In the genomic region with DNA sequence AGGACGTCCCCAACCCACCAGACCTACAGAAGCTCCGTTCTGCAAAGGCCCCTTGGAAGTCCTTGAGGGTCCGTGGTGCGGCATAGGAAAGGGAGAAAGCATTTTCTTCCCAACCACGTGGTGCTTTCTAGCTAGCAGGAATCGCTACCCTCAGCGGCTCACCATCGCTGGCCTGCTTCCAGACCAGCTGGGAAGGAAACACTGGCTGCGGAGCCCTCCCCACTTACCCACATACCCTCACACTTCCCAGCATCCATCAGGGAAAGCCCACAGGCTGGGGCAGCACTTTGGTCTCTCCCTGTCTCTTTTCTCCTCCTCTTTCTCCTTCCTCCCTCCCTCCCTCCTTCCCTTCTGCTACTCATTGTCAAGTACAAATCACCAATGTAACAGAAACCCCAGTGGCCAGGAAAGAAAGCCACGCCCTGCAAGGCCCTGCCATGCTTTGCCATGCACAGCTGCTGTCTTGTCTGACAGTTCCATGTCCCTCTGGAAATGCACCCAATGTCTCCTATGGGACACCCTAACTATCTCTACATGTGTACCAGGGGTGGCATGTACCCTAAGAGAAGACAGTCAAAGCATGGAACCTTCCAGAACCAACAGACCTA, we compare ENCODE assay signal across 10 mouse cellular contexts. TPM values are rescaled to one million over a fixed set of nuclear protein-coding genes. Genes with fewer than 3 reads are reported as not detected.
DNase-seq lines count a peak whose midpoint lies in the region; ATAC-seq lines count a peak whose summit lies in the region.
"Had no signal": no experiment of that assay in that cellular context is flagged by ENCODE, and none has a peak within 500 bp of the region (broad histone marks: within the 10 kb centered on the region; RNA-seq: fewer than 3 reads in every experiment).

No protein-coding gene starts in this region.

- no peaks in the 10 kb centered on the region for H3K27me3 ChIP-seq in neural tube, embryonic 14.5 days (ENCODE audit: control insufficient read depth, insufficient read depth, low read length)
- H3K27me3 ChIP-seq: limb, embryonic 15.5 days had no signal

- no peaks in the 10 kb centered on the region for H3K36me3 ChIP-seq in neural tube, embryonic 14.5 days (ENCODE audit: control insufficient read depth, insufficient read depth, low read length)
- H3K36me3 ChIP-seq: limb, embryonic 15.5 days had no signal

- H3K4me2 ChIP-seq in neural tube, embryonic 14.5 days (ENCODE audit: low read depth, low read length): no peak overlapping the region
- H3K4me2 ChIP-seq: limb, embryonic 15.5 days had no signal

- no peak overlapping the region for H3K27ac ChIP-seq in neural tube, embryonic 14.5 days (ENCODE audit: low read depth, low read length)
- H3K27ac ChIP-seq: limb, embryonic 15.5 days had no signal

- DNase-seq in cerebellum, postnatal 10 days: peak; percentile 44 to 56
- no peak for DNase-seq in cerebellum, postnatal 36 days
- peak; percentile 48 to 74 for DNase-seq in left cerebral cortex, postnatal 10 days (ENCODE audit: extremely low spot score in 1 of 2, low spot score in 2 of 2)
- no peak for DNase-seq in left cerebral cortex, adult 18-20 months (ENCODE audit: low spot score in 2 of 2)
- DNase-seq in heart, postnatal 4 days: peak; percentile 50
- no peak for DNase-seq in testis, postnatal 10 days (ENCODE audit: low spot score)
- no peak for DNase-seq in yolk sac, embryonic 10.5 days (ENCODE audit: low spot score)
- DNase-seq: B cell, adult 2 months had no signal

- H3K4me3 ChIP-seq in neural tube, embryonic 14.5 days (ENCODE audit: low read depth, low read length): no peak overlapping the region
- H3K4me3 ChIP-seq: limb, embryonic 15.5 days had no signal

- H3K9ac ChIP-seq in neural tube, embryonic 14.5 days (replicated peaks; ENCODE audit: low read depth, low read length): no peak overlapping the region
- H3K9ac ChIP-seq: limb, embryonic 15.5 days had no signal

- WGBS in neural tube, embryonic 14.5 days: 61% methylated on average over 10 of the region's 10 CpGs

- peak; percentile 50; the same call in 1 of the 2 replicates for ATAC-seq in neural tube, embryonic 14.5 days (ENCODE audit: low read depth)

- H3K9me3 ChIP-seq in neural tube, embryonic 14.5 days (ENCODE audit: control insufficient read depth, low read length): no peaks in the 10 kb centered on the region
- H3K9me3 ChIP-seq: limb, embryonic 15.5 days had no signal

- intact Hi-C loops in left cerebral cortex, postnatal 10 days (cut with DNase I): no loop called here

- H3K4me1 ChIP-seq in neural tube, embryonic 14.5 days (ENCODE audit: control insufficient read depth, insufficient read depth, low read length): peaks cover 6% of the 10 kb centered on the region

RNA-seq across cellular contexts. Expression of gene Fam49b, which starts 27.4 kb away (rescaled TPM):
- total RNA-seq in left cerebral cortex, postnatal 10 days (2021): 100 to 1,000 TPM; 241 to 242 TPM
- 100 to 1,000 TPM; 187 to 188 TPM for total RNA-seq in left cerebral cortex, adult 18-20 months (2021)
- 10 to 100 TPM; 47.5 to 56.2 TPM for total RNA-seq in heart, postnatal 4 days (2021)
- polyA plus RNA-seq in neural tube, embryonic 14.5 days (2014; fragmentation: Nextera tagmentation; extraction: Ambion mirVana): 163 and 171 TPM in 2 replicates

Comparison
In these comparisons a context has a peak if more than half of its experiments do, and no peak if none do; other contexts are left out.
1. DNase-seq: peak in cerebellum, postnatal 10 days (2 of 2), left cerebral cortex, postnatal 10 days (2 of 2) and heart, postnatal 4 days (single experiment); none in cerebellum, postnatal 36 days (0 of 2), left cerebral cortex, adult 18-20 months (0 of 2), testis, postnatal 10 days (single experiment) and yolk sac, embryonic 10.5 days (single experiment).